27 mouse cellular contexts compared by ENCODE assay signal in genomic region chr15:90432154-90432553, GRCm38 (mm10).
DNase-seq lines count a peak whose midpoint lies in the region; ATAC-seq and TF ChIP-seq lines count a peak whose summit lies in the region.
"Had no signal": no experiment of that assay in that cellular context is flagged by ENCODE, and none has a peak within 500 bp of the region (broad histone marks: within the 10 kb centered on the region; RNA-seq: fewer than 3 reads in every experiment).

No protein-coding gene starts in this region.

- no peak overlapping the region for H3K9ac ChIP-seq in midbrain, postnatal 0 days (replicated peaks; ENCODE audit: low read length, poor library complexity, severe bottlenecking)
- H3K9ac ChIP-seq in kidney, embryonic 14.5 days (ENCODE audit: low read depth, low read length), result no peak overlapping the region
- H3K9ac ChIP-seq: embryonic facial prominence, embryonic 12.5 days; forebrain, postnatal 0 days; hindbrain, embryonic 13.5 days; intestine, embryonic 15.5 days had no signal

- peak overlapping the region; percentile 73; the same call in 1 of the 2 replicates for H3K27ac ChIP-seq in embryonic fibroblast, embryonic 13.5 days (ENCODE audit: insufficient read depth, low read length)
- no peak overlapping the region for H3K27ac ChIP-seq in midbrain, postnatal 0 days (ENCODE audit: low read depth, low read length)
- H3K27ac ChIP-seq in kidney, embryonic 14.5 days (ENCODE audit: low read depth, low read length), result no peak overlapping the region
- H3K27ac ChIP-seq: embryonic facial prominence, embryonic 12.5 days; gastrocnemius, adult 2 months; heart, adult 2 months; heart, embryonic 10.5 days; hindbrain, embryonic 10.5 days; hindbrain, embryonic 13.5 days; intestine, embryonic 15.5 days had no signal

- intact Hi-C loops in gastrocnemius, postnatal 14 days (cut with DNase I; ENCODE audit: low total_unique reads), result no loop called here

- TF ChIP-seq POLR2A in embryonic fibroblast, embryonic 13.5 days (IDR thresholded peaks at IDR 0.05; ENCODE audit: low read depth, low read length), result no peak

- H3K27me3 ChIP-seq in midbrain, postnatal 0 days (ENCODE audit: insufficient read depth, low read length), result no peaks in the 10 kb centered on the region
- H3K27me3 ChIP-seq in kidney, embryonic 14.5 days (ENCODE audit: control insufficient read depth, insufficient read depth, low read length), result no peaks in the 10 kb centered on the region
- H3K27me3 ChIP-seq: embryonic facial prominence, embryonic 12.5 days; hindbrain, embryonic 13.5 days; intestine, embryonic 15.5 days had no signal

- no peaks in the 10 kb centered on the region for H3K36me3 ChIP-seq in midbrain, postnatal 0 days (ENCODE audit: insufficient read depth, low read length)
- H3K36me3 ChIP-seq in kidney, embryonic 14.5 days (ENCODE audit: control insufficient read depth, insufficient read depth, low read length), result no peaks in the 10 kb centered on the region
- H3K36me3 ChIP-seq: embryonic facial prominence, embryonic 12.5 days; heart, embryonic 10.5 days; hindbrain, embryonic 10.5 days; hindbrain, embryonic 13.5 days; intestine, embryonic 15.5 days had no signal

- 61% methylated on average over 2 of the region's 2 CpGs for WGBS in midbrain, postnatal 0 days
- WGBS in kidney, embryonic 14.5 days, result 64% methylated on average over 2 of the region's 2 CpGs

- H3K4me1 ChIP-seq in embryonic fibroblast, embryonic 13.5 days (ENCODE audit: control insufficient read depth, insufficient read depth, low read length), result no peaks in the 10 kb centered on the region; the same call in 1 of the 2 replicates
- no peaks in the 10 kb centered on the region for H3K4me1 ChIP-seq in midbrain, postnatal 0 days (ENCODE audit: insufficient read depth, low read length)
- H3K4me1 ChIP-seq in kidney, embryonic 14.5 days (ENCODE audit: control insufficient read depth, insufficient read depth, low read length), result peaks cover 3% of the 10 kb centered on the region; the same call in 1 of the 2 replicates
- H3K4me1 ChIP-seq: embryonic facial prominence, embryonic 12.5 days; heart, embryonic 10.5 days; intestine, embryonic 15.5 days had no signal

- no peak for TF ChIP-seq CTCF in embryonic fibroblast, embryonic 13.5 days (IDR thresholded peaks at IDR 0.05; ENCODE audit: borderline replicate concordance, insufficient read depth, low read length)
- TF ChIP-seq CTCF in midbrain, postnatal 0 days (IDR thresholded peaks at IDR 0.05), result no peak

- H3K9me3 ChIP-seq in midbrain, postnatal 0 days (ENCODE audit: low read length), result no peaks in the 10 kb centered on the region
- no peaks in the 10 kb centered on the region for H3K9me3 ChIP-seq in kidney, embryonic 14.5 days (ENCODE audit: control insufficient read depth, low read length)
- H3K9me3 ChIP-seq: embryonic facial prominence, embryonic 12.5 days; heart, embryonic 10.5 days; hindbrain, embryonic 10.5 days; hindbrain, embryonic 13.5 days; intestine, embryonic 15.5 days had no signal

- H3K4me2 ChIP-seq in midbrain, postnatal 0 days (ENCODE audit: low read depth, low read length, poor library complexity, severe bottlenecking), result no peak overlapping the region
- H3K4me2 ChIP-seq in kidney, embryonic 14.5 days (replicated peaks; ENCODE audit: low read depth, low read length), result no peak overlapping the region
- H3K4me2 ChIP-seq: embryonic facial prominence, embryonic 12.5 days; hindbrain, embryonic 13.5 days; intestine, embryonic 15.5 days had no signal

- no peak for ATAC-seq in midbrain, postnatal 0 days (ENCODE audit: low FRiP score)
- ATAC-seq in kidney, embryonic 14.5 days (ENCODE audit: low FRiP score, low TSS enrichment), result no peak
- ATAC-seq: CD4-positive, CD25-positive, alpha-beta regulatory T cell, adult 4 months; forebrain, embryonic 14.5 days; forebrain, postnatal 0 days; hindbrain, embryonic 16.5 days; intestine, embryonic 15.5 days had no signal

- H3K4me3 ChIP-seq in embryonic fibroblast, embryonic 13.5 days (ENCODE audit: insufficient read depth, low read length), result no peak overlapping the region
- H3K4me3 ChIP-seq in midbrain, postnatal 0 days (ENCODE audit: low read depth, low read length), result no peak overlapping the region
- H3K4me3 ChIP-seq in kidney, embryonic 14.5 days (ENCODE audit: low read length), result no peak overlapping the region
- H3K4me3 ChIP-seq: embryonic facial prominence, embryonic 12.5 days; gastrocnemius, adult 2 months; heart, adult 2 months; heart, embryonic 10.5 days; hindbrain, embryonic 10.5 days; hindbrain, embryonic 13.5 days; intestine, embryonic 15.5 days had no signal

- DNase-seq in 3134 (ENCODE audit: extremely low read depth, insufficient read length, low spot score), result peak; percentile 56
- DNase-seq in 3T3-L1 (ENCODE audit: low read depth, low spot score), result peak; percentile 76
- DNase-seq in NIH3T3 (ENCODE audit: low read depth), result peak; percentile 52
- DNase-seq in midbrain, postnatal 0 days (ENCODE audit: low spot score), result no peak
- DNase-seq in right cerebral cortex, adult 18-20 months, result no peak
- DNase-seq in gastrocnemius, postnatal 14 days, result no peak
- DNase-seq: adrenal gland, adult 2 months; adrenal gland, postnatal 14 days; B cell, adult 2 months; cerebellum, adult 11-12 months; cerebellum, adult 8-10 months; cerebellum, postnatal 10 days; forebrain, postnatal 0 days; gastrocnemius, adult 2 months; gastrocnemius, postnatal 25 days; heart, adult 2 months; kidney, adult 11 months had no signal

Comparison
In these comparisons a context has a peak if more than half of its experiments do, and no peak if none do; other contexts are left out.
1. DNase-seq: peak in 3134 (single experiment), 3T3-L1 (single experiment) and NIH3T3 (single experiment); none in midbrain, postnatal 0 days (single experiment), right cerebral cortex, adult 18-20 months (single experiment) and gastrocnemius, postnatal 14 days (single experiment).